Mouse (Mus musculus) bone marrow macrophage, adult 2 months (primary cell): ENCODE data around the gene Hdgfl2. TPM values are rescaled to one million over a fixed set of nuclear protein-coding genes. Genes with fewer than 3 reads are reported as not detected.
A peak's percentile ranks its signal among the peaks of the same experiment; 100 is the strongest.

Experiments
- H3K27ac ChIP-seq: 2 replicates; pipeline ENCODE4 v1.5.1; 2012; ENCODE audit warnings: low read depth, low read length; ENCODE audit not compliant: insufficient read depth
- H3K4me1 ChIP-seq: 2 replicates; pipeline ENCODE4 v1.6.1; 2012; ENCODE audit warnings: low read length; ENCODE audit not compliant: control insufficient read depth, insufficient read depth
- H3K4me3 ChIP-seq: 2 replicates; pipeline ENCODE4 v1.5.1; 2012; ENCODE audit warnings: mild to moderate bottlenecking, low read length, moderate library complexity; ENCODE audit not compliant: insufficient read depth
- CTCF ChIP-seq: IDR thresholded peaks from 2 replicates; pipeline ENCODE4 v1.5.1; 2012; ENCODE audit warnings: low read depth, mild to moderate bottlenecking, low read length, moderate library complexity
- POLR2A ChIP-seq: IDR thresholded peaks from 2 replicates; pipeline ENCODE4 v1.6.1; 2012; ENCODE audit warnings: mild to moderate bottlenecking, low read depth, low read length, borderline replicate concordance
- polyA plus RNA-seq: library from polyadenylated mRNA; stranded (reverse); fragments of >200 nt; gene quantifications from 2 replicates; pipeline ENCODE4 v1.2.4, GENCODE M21; 2012; ENCODE audit not compliant: missing spikeins, insufficient read depth, insufficient read length

The Hdgfl2 gene
- polyA plus RNA-seq, 1 experiment = 33.0 TPM

- TF ChIP-seq CTCF (peak; percentile 91), POLR2A (no peak)
- Histone ChIP-seq H3K4me3 (no peak overlapping the region), H3K27ac (no peak overlapping the region), H3K4me1 (no peaks in the 10 kb centered on the region)
Observed at GRCm38 (mm10) chr17:56111864-56112263, 32.4 kb downstream of the Hdgfl2 start.

- no peaks in the 10 kb centered on the region for H3K4me1 ChIP-seq
- TF ChIP-seq CTCF (no peak), POLR2A (no peak)
- no peak overlapping the region for H3K4me3 ChIP-seq
- no peak overlapping the region for H3K27ac ChIP-seq
Observed at GRCm38 (mm10) chr17:56112743-56113142, 33.3 kb downstream of the Hdgfl2 start.

GRCm38 (mm10) chr17:56116193-56116592 lies 36.8 kb downstream of the Hdgfl2 start:
- H3K4me3 ChIP-seq = no peak overlapping the region
- H3K27ac ChIP-seq = no peak overlapping the region
- TF ChIP-seq CTCF = no peak
- no peak for TF ChIP-seq POLR2A
- H3K4me1 ChIP-seq = peaks cover 3% of the 10 kb centered on the region

DNA sequence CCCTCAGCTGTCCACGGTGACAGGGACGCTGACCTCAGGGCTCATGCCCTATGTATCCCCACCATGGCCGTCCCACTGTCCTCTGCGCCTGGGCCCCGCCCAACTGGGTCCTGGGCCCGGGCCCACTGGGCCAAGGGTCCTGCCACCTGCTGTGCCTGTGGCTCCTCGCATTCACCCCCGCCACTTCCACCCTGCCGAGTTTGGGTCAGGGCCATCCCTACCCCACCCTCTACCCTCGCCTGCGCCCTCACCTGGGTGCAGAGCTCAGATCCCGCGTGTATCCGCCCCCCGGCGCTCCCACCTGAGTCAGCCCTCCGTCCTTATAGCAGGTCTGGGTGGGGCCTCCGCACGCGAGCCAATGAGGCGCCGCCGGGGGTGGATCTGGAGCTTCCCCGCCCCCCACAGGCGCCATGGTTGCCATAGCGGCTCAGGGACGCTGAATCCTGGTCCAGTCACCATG lies 37.8 kb downstream of the Hdgfl2 start, which contains the start of gene Plin5:
TSS of gene Plin5 (minus strand) at position 346 of the 460 bp plus-strand sequence.
- Histone ChIP-seq H3K27ac (no peak within 1 kb of the TSS), H3K4me3 (peak within 1 kb of the TSS; percentile 41), H3K4me1 (peaks cover 4% of the 10 kb centered on the region)
- TF ChIP-seq CTCF = no peak

DNA sequence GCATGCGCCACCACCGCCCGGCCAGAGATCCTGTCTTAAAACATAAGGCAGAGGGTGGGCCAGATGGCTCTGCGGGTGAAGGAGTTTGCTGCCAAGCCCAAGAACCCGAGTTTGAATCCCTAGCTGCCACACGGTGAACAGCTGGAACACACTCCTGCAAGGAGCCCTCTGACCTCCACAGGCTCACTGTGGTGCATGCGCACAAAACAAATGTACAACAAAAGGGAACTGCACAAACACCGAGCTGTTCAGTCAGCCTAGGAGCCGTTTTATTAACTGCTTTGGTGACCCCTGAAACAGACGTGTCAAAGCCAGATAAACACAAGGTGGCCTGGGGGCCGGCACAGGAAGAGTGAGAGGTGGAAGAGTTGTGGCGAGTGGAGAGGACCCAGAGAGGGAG lies 40.0 kb downstream of the Hdgfl2 start:
- Histone ChIP-seq H3K4me1 (peaks cover 4% of the 10 kb centered on the region), H3K4me3 (peak overlapping the region; percentile 27), H3K27ac (no peak overlapping the region)
- TF ChIP-seq CTCF (0 out of 2 replicates have a peak, but pooled peaks have one; percentile 21), POLR2A (no peak)

DNA sequence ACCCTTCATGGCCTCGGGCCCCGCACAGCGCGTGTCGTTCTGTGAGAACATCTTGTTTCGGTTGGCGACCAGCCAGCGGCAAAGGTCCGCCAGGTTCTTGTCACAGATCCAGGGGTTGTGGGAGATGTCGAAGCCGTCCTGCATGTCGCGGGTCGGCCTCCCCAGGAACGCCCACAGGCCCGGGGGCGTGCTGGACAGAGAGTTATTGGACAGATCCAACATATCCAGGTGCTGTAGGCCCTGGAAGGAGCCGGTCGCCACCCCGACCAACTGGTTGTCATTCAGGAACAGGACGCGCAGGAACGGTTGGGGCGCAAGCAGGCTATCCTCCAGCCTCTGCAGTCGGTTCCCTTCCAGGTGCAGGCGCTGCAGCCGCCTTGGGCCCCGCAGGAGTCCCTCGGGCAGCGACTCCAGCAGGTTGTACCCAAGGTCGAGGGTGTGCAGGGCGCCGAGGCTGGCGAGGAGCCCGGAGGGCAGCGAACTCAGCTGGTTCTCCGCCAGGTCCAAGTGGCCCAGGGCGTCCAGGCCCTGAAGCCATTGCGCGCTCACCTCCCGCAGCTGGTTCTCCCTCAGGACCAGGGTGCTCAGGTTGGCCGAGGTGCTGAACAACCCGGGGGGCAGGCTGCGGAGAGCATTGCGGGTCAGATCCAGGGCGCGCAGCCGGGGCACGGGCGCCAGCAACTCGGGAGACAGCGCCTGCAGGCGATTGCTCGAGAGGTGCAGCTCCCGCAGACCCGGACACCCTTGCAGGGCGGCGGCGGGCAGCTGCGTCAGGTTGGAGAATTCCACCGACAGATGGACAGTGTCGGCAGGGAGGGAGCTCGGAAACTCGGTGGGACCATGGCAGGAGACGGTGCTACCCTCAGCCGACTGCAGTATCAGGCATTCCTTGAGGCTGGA lies 40.8 kb downstream of the Hdgfl2 start:
- TF ChIP-seq POLR2A (no peak), CTCF (no peak)
- Histone ChIP-seq H3K4me3 (peak overlapping the region; percentile 27), H3K4me1 (peaks cover 4% of the 10 kb centered on the region), H3K27ac (no peak overlapping the region)

- Histone ChIP-seq H3K27ac (no peak within 1 kb of the TSS), H3K4me3 (no peak within 1 kb of the TSS), H3K4me1 (peaks cover 4% of the 10 kb centered on the region)
- TF ChIP-seq CTCF (no peak), POLR2A (no peak)
Observed at GRCm38 (mm10) chr17:56121826-56122225, 42.4 kb downstream of the Hdgfl2 start, which contains the start of gene Lrg1. Gene Lrg1, minus strand, starts transcription at chr17:56122001.

GRCm38 (mm10) chr17:56123161-56123560 lies 43.7 kb downstream of the Hdgfl2 start:
- Histone ChIP-seq H3K27ac (no peak overlapping the region), H3K4me1 (peaks cover 4% of the 10 kb centered on the region), H3K4me3 (no peak overlapping the region)
- no peak for TF ChIP-seq CTCF
- no peak for TF ChIP-seq POLR2A

GRCm38 (mm10) chr17:56123681-56124340 lies 44.4 kb downstream of the Hdgfl2 start:
- Histone ChIP-seq H3K4me1 (peaks cover 4% of the 10 kb centered on the region), H3K27ac (no peak overlapping the region), H3K4me3 (no peak overlapping the region)

More at GRCm38 (mm10) chr17:56123681-56124340, 44.4 kb downstream of the Hdgfl2 start:
- TF ChIP-seq CTCF = no peak
- no peak for TF ChIP-seq POLR2A
